Mouse (Mus musculus) forebrain, postnatal 0 days (tissue): ENCODE results near the gene Gm5148. TPM values are rescaled to one million over a fixed set of nuclear protein-coding genes. Genes with fewer than 3 reads are reported as not detected.

Experiments
- ATAC-seq: fragments of 200-750 bp; cut with Nextera tagmentation; 2 replicates; pipeline ENCODE4 v1.8.0; 2017; ENCODE audit warnings: mild to moderate bottlenecking, moderate library complexity
- DNase-seq: peaks from one replicate; pipeline ENCODE4 v3.0.0-alpha.2; 2015
- H3K27ac ChIP-seq: fragments of 300-500 bp; sonication (generic); 2 replicates; pipeline ENCODE4 v1.5.1; 2014; ENCODE audit warnings: low read depth, mild to moderate bottlenecking, antibody characterized with exemption, low read length, moderate library complexity, mixed read lengths
- H3K27me3 ChIP-seq: fragments of 300-500 bp; sonication (generic); 2 replicates; pipeline ENCODE4 v1.6.1; 2014; ENCODE audit warnings: mild to moderate bottlenecking, low read length, mixed read lengths; ENCODE audit not compliant: insufficient read depth
- H3K36me3 ChIP-seq: fragments of 300-500 bp; sonication (generic); 2 replicates; pipeline ENCODE4 v1.6.1; 2014; ENCODE audit warnings: mild to moderate bottlenecking, moderate library complexity; ENCODE audit not compliant: insufficient read depth
- H3K4me1 ChIP-seq: fragments of 300-500 bp; sonication (generic); 2 replicates; pipeline ENCODE4 v1.6.1; 2014; ENCODE audit warnings: antibody characterized with exemption; ENCODE audit not compliant: insufficient read depth
- H3K4me2 ChIP-seq: fragments of 300-500 bp; sonication (generic); 2 replicates; pipeline ENCODE4 v1.6.1; 2014; ENCODE audit warnings: low read depth, mild to moderate bottlenecking, moderate library complexity
- H3K4me3 ChIP-seq: fragments of 300-500 bp; sonication (generic); 2 replicates; pipeline ENCODE4 v1.5.1; 2014; ENCODE audit warnings: low read depth, low read length, mixed read lengths
- H3K9ac ChIP-seq: fragments of 300-500 bp; sonication (generic); 2 replicates; pipeline ENCODE4 v1.6.1; 2014; ENCODE audit warnings: mild to moderate bottlenecking
- H3K9me3 ChIP-seq: fragments of 300-500 bp; sonication (generic); 2 replicates; pipeline ENCODE4 v1.6.1; 2016; ENCODE audit warnings: low read length
- CTCF ChIP-seq: sonication (generic); IDR thresholded peaks from 2 replicates; pipeline ENCODE4 v1.5.1; 2016; ENCODE audit warnings: antibody characterized with exemption, control low read depth, low read depth
- WGBS: fragments of 180-500 bp; shearing (Covaris S2); extraction: QIAGEN DNeasy Blood & Tissue Kit; methylation state at CpG from one replicate; pipeline ENCODE4 v1.1.7; 2014; 5-methylcytosine and 5-hydroxymethylcytosine counted together
- polyA plus RNA-seq: library from polyadenylated mRNA; unstranded; fragments of >200 nt; fragmentation: Nextera tagmentation; extraction: Ambion mirVana; gene quantifications from 2 replicates; pipeline ENCODE4 v1.2.1, GENCODE M21; 2015
- total RNA-seq: library from RNA; depleted of rRNA; stranded (reverse); fragments of >200 nt; gene quantifications from 2 replicates; pipeline ENCODE4 v1.2.3, GENCODE M21; 2014

Gene Gm5148
- total and polyA plus RNA-seq, 2 experiments from 2014 or later, result 4.9 to 11.9 TPM

GRCm38 (mm10) chr3:37737407-37737806, 13.1 kb upstream of the Gm5148 start:
- no peak overlapping the region for H3K4me2 ChIP-seq
- 43% methylated on average over 6 of the region's 6 CpGs for WGBS
- H3K4me1 ChIP-seq, result peaks cover 4% of the 10 kb centered on the region; the same call in 1 of the 2 replicates
- 0 out of 2 replicates have a peak overlapping the region, but pooled peaks have one; percentile 1 for H3K27ac ChIP-seq
- H3K9ac ChIP-seq, result no peak overlapping the region
- no peaks in the 10 kb centered on the region for H3K27me3 ChIP-seq
- H3K4me3 ChIP-seq, result no peak overlapping the region
- no peak for TF ChIP-seq CTCF
- ATAC-seq (peak; percentile 64), DNase-seq (peak; percentile 62)
- H3K36me3 ChIP-seq, result no peaks in the 10 kb centered on the region
- H3K9me3 ChIP-seq, result no peaks in the 10 kb centered on the region

DNA sequence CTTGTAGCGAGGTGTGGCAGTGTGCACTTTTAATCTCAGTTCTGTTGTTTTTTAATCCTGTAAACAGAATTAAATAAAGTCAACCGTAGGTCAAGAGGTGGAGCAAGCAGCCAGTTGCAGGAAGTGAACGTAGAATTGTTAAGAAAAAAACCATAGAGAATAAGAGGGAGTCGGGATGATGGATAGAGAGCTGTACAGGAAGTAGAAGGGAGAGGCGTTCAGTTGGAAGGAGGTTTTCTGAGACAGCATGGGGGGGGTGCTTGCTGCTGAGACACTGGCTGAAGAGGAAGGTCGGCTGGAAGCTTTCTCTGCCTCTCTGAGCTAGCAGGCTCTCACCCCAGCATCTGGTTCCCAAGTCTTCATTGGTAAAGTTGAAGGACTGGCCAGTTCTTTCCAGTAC, 10.9 kb upstream of the Gm5148 start:
- no peak for DNase-seq
- no peaks in the 10 kb centered on the region for H3K9me3 ChIP-seq
- no peak for ATAC-seq
- H3K27me3 ChIP-seq, result no peaks in the 10 kb centered on the region
- H3K27ac ChIP-seq, result no peak overlapping the region
- no peak overlapping the region for H3K9ac ChIP-seq
- WGBS, result 80% methylated on average over 6 of the region's 6 CpGs
- no peak for TF ChIP-seq CTCF
- peaks cover 4% of the 10 kb centered on the region; the same call in 1 of the 2 replicates for H3K4me1 ChIP-seq
- H3K36me3 ChIP-seq, result no peaks in the 10 kb centered on the region
- no peak overlapping the region for H3K4me2 ChIP-seq
- H3K4me3 ChIP-seq, result no peak overlapping the region

DNA sequence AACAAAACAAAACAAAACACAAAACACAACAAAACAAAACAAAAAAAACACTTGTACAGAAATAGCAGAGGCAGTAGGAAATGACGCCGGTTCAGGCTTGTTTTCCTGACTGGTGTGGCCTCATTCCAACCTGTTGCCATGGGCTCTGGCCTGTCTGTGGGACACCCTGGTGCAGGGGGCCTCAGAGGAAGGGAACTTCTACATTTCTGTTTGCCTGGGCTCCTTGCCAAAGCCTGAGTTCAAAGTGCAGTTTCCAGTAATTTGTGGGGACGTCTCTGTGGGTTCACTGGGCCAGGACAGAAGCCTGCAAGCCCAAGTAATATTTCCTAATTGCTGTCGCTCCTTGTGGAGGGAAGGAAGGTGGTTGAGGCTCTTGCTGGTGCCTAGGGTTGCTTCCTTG, 4.9 kb upstream of the Gm5148 start:
- Histone ChIP-seq H3K36me3 (no peaks in the 10 kb centered on the region), H3K27me3 (no peaks in the 10 kb centered on the region; the same call in 1 of the 2 replicates), H3K4me3 (no peak overlapping the region), H3K9me3 (no peaks in the 10 kb centered on the region), H3K9ac (no peak overlapping the region), H3K27ac (no peak overlapping the region), H3K4me1 (0 out of 2 replicates have a peak, but pooled peaks cover 5% of the 10 kb centered on the region), H3K4me2 (no peak overlapping the region)
- no peak for TF ChIP-seq CTCF
- DNase-seq (peak; percentile 38), ATAC-seq (no peak)
- 17% methylated on average over 4 of the region's 4 CpGs for WGBS

DNA sequence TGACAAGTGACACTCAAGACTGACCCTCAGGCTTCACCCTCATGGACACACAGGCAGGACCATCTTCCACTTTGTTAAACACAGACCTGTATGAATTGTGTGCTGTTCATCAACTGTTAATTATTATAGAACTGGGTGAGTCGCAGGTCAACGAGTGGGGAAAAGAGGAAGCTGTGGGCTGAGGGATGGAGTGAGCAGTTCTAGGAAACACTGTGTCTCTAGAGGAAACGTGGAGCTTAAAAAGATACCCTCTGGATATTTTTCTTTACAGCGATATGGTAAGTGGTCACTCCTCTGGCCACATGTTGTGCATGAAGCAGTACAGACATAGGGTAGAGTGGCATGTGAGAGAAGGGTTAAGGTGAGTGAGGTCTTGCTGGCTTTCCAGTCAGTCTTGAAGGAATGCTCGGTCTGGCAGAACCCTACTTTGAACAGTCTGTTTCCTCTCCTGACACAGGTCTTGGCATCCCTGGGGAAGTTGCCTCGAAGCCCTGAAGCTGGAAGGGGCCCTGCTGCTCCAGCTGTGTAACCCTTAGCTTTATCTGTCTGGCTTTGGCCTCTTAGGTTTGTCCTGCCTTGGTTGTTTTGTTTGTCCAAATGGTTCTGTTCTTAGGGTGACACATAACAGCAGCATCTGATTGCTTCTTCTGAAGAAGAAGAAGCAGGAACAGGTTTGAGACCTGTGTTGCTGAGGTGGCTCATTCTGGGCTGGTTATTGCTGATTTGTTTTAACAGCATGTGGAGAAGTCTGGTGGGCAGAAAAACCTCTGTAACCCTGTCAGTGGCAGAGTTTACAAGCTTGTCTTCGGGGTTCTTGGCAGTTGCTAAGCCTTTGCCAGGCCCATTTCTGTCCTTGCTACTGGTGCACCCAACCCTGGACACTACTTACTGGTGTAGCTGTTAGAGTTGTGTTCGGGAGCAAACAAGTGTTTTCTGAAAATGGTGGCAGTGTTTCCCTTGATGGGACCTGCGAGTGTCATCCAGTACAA, 4.1 kb upstream of the Gm5148 start:
- no peak for TF ChIP-seq CTCF
- ATAC-seq, result no peak

GRCm38 (mm10) chr3:37727392-37727791, 3.1 kb upstream of the Gm5148 start:
- no peak for DNase-seq
- no peak for TF ChIP-seq CTCF
- Histone ChIP-seq H3K4me1 (peaks cover 17% of the 10 kb centered on the region), H3K9me3 (no peaks in the 10 kb centered on the region), H3K4me2 (no peak overlapping the region), H3K36me3 (no peaks in the 10 kb centered on the region), H3K9ac (no peak overlapping the region), H3K27me3 (no peaks in the 10 kb centered on the region; the same call in 1 of the 2 replicates), H3K4me3 (no peak overlapping the region), H3K27ac (no peak overlapping the region)
- no peak for ATAC-seq
- 84% methylated on average over 5 of the region's 5 CpGs for WGBS

More for the DNA sequence above, 4.1 kb upstream of the Gm5148 start:
- no peak overlapping the region for H3K27ac ChIP-seq
- H3K36me3 ChIP-seq, result no peaks in the 10 kb centered on the region
- H3K9ac ChIP-seq, result no peak overlapping the region
- H3K9me3 ChIP-seq, result no peaks in the 10 kb centered on the region
- no peaks in the 10 kb centered on the region; the same call in 1 of the 2 replicates for H3K27me3 ChIP-seq
- 83% methylated on average over 9 of the region's 9 CpGs for WGBS
- H3K4me2 ChIP-seq, result no peak overlapping the region
- no peak for DNase-seq
- H3K4me3 ChIP-seq, result no peak overlapping the region
- peaks cover 8% of the 10 kb centered on the region for H3K4me1 ChIP-seq

DNA sequence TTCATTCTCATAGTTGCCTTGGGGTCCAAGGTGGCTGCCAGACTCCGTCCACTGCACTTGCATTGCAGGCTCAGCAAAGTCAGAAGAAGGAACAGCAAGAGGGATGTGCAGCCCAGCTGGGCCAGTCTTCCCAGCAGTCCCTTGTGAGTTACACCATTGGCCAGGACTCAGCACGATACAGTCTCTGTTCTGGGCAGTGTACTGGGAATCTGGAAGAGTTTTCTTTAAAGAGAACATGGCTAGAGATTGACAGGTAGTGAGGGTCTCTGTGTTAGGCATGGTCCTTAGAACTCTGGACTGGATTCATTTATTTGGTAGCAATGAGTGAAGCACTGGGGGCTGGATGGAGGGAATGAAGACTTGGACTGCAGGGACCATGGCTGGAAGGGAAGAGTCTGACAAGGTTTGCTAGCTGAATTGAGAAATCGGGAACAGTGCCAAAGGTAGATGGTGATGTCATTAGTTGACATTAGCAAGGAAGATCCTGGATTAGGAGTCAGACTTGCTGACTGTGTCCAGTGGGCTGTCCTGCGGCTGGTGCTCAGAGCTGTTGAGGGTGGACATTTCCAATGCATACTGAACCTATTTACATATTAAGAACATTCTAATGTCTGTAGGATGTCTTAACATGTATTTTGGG, 2.3 kb upstream of the Gm5148 start:
- no peak for TF ChIP-seq CTCF
- no peaks in the 10 kb centered on the region; the same call in 1 of the 2 replicates for H3K27me3 ChIP-seq
- no peak for ATAC-seq

More for the DNA sequence above, 2.3 kb upstream of the Gm5148 start:
- H3K4me1 ChIP-seq, result peaks cover 17% of the 10 kb centered on the region
- no peak overlapping the region for H3K4me2 ChIP-seq
- no peaks in the 10 kb centered on the region for H3K36me3 ChIP-seq
- no peaks in the 10 kb centered on the region for H3K9me3 ChIP-seq
- no peak overlapping the region for H3K27ac ChIP-seq
- no peak for DNase-seq
- no peak overlapping the region for H3K4me3 ChIP-seq
- no peak overlapping the region for H3K9ac ChIP-seq
- 84% methylated on average over 4 of the region's 4 CpGs for WGBS
